Mouse (Mus musculus) MEL (cell line): ENCODE results near the gene Mtx1. TPM values are rescaled to one million over a fixed set of nuclear protein-coding genes. Genes with fewer than 3 reads are reported as not detected.

Experiments
- DNase-seq: peaks from one replicate; pipeline ENCODE4 v3.0.0; 2011; ENCODE audit warnings: low read depth, low spot score
- H3K27ac ChIP-seq: 2 replicates; pipeline ENCODE4 v1.5.1; 2012; ENCODE audit warnings: low read depth, mild to moderate bottlenecking, control low read depth, low read length, moderate library complexity; ENCODE audit not compliant: control insufficient read depth
- H3K27me3 ChIP-seq, 2 experiments: fragments of 150-350 bp in 1 of 2; sonication (generic) in 1 of 2; 2 replicates each; pipeline ENCODE4 v1.6.1; 2012; ENCODE audit warnings: low read length in 2 of 2, mild to moderate bottlenecking in 2 of 2, improper control_type of control experiment in 1 of 2, moderate library complexity in 1 of 2; ENCODE audit not compliant: insufficient read depth in 2 of 2, control insufficient read depth in 1 of 2
- H3K36me3 ChIP-seq, 2 experiments: 2 replicates each; pipeline ENCODE4 v1.6.1; 2012 to 2014; ENCODE audit warnings: low read length in 2 of 2, improper control_type of control experiment in 1 of 2, inconsistent platforms in 1 of 2, mild to moderate bottlenecking in 1 of 2; ENCODE audit not compliant: insufficient read depth in 2 of 2, control insufficient read depth in 1 of 2
- H3K4me1 ChIP-seq, 2 experiments: fragments of 150-350 bp in 1 of 2; sonication (generic) in 1 of 2; 2 replicates each; pipeline ENCODE4 v1.6.1; 2012; ENCODE audit warnings: low read length in 2 of 2, improper control_type of control experiment in 1 of 2, mild to moderate bottlenecking in 1 of 2; ENCODE audit not compliant: insufficient read depth in 2 of 2, control insufficient read depth in 1 of 2
- H3K4me3 ChIP-seq, 2 experiments: fragments of 150-350 bp in 1 of 2; sonication (generic) in 1 of 2; 2 replicates each; pipeline ENCODE4 v1.5.1; 2012; ENCODE audit warnings: low read depth in 2 of 2, low read length in 2 of 2, mild to moderate bottlenecking in 2 of 2, moderate library complexity in 2 of 2, control low read depth in 1 of 2, improper control_type of control experiment in 1 of 2; ENCODE audit not compliant: control insufficient read depth in 1 of 2, insufficient read depth in 1 of 2
- H3K79me2 ChIP-seq: 2 replicates; pipeline ENCODE4 v1.6.1; 2012; ENCODE audit warnings: mild to moderate bottlenecking, low read length, moderate library complexity; ENCODE audit not compliant: control insufficient read depth, poor library complexity, insufficient read depth
- H3K9ac ChIP-seq: 2 replicates; pipeline ENCODE4 v1.6.1; 2012; ENCODE audit warnings: low read depth, mild to moderate bottlenecking, control low read depth, low read length, moderate library complexity; ENCODE audit not compliant: control insufficient read depth, poor library complexity, severe bottlenecking
- H3K9me3 ChIP-seq: fragments of 150-350 bp; sonication (generic); replicated peaks from 2 replicates; pipeline ENCODE4 v1.6.1; 2012; ENCODE audit warnings: mild to moderate bottlenecking, low read length, improper control_type of control experiment, moderate library complexity; ENCODE audit not compliant: insufficient read depth
- BHLHE40 ChIP-seq: IDR thresholded peaks from 2 replicates; pipeline ENCODE4 v1.6.1; 2012; ENCODE audit warnings: low read depth, mild to moderate bottlenecking, inconsistent platforms, low read length, improper control_type of control experiment, borderline replicate concordance
- CHD1 ChIP-seq: IDR thresholded peaks from 2 replicates; pipeline ENCODE4 v1.6.1; 2012; ENCODE audit warnings: low read depth, mild to moderate bottlenecking, inconsistent platforms, low read length, improper control_type of control experiment
- CHD2 ChIP-seq: IDR thresholded peaks from 2 replicates; pipeline ENCODE4 v1.6.1; 2011; ENCODE audit warnings: low read length, improper control_type of control experiment
- CTCF ChIP-seq, 3 experiments: IDR thresholded peaks in 2 of 3; conservative IDR thresholded peaks in 1 of 3; 2 replicates each; pipeline ENCODE4 v1.5.1; 2011 to 2012; ENCODE audit warnings: low read length in 3 of 3, low read depth in 2 of 3, mild to moderate bottlenecking in 2 of 3, improper control_type of control experiment in 1 of 3, inconsistent platforms in 1 of 3, mixed read lengths in 1 of 3, moderate library complexity in 1 of 3; ENCODE audit not compliant: control insufficient read depth in 1 of 3, insufficient read depth in 1 of 3, poor library complexity in 1 of 3, severe bottlenecking in 1 of 3
- ELF1 ChIP-seq: IDR thresholded peaks from 2 replicates; pipeline ENCODE4 v1.6.1; 2014; ENCODE audit warnings: low read depth, mild to moderate bottlenecking, inconsistent platforms, low read length, improper control_type of control experiment, moderate library complexity
- EP300 ChIP-seq, 2 experiments: IDR thresholded peaks; 2 replicates each; pipeline ENCODE4 v1.6.1; 2011; ENCODE audit warnings: improper control_type of control experiment in 2 of 2, low read length in 2 of 2, low read depth in 1 of 2, mild to moderate bottlenecking in 1 of 2
- ETS1 ChIP-seq: IDR thresholded peaks from 2 replicates; pipeline ENCODE4 v1.6.1; 2012; ENCODE audit warnings: low read depth, mild to moderate bottlenecking, inconsistent platforms, low read length, improper control_type of control experiment, moderate library complexity
- GATA1 ChIP-seq: IDR thresholded peaks from 2 replicates; pipeline ENCODE4 v1.6.1; 2011; ENCODE audit warnings: low read depth, low read length, improper control_type of control experiment
- JUND ChIP-seq: IDR thresholded peaks from 2 replicates; pipeline ENCODE4 v1.6.1; 2011; ENCODE audit warnings: low read depth, mild to moderate bottlenecking, improper control_type of control experiment, low read length
- KAT2A ChIP-seq: conservative IDR thresholded peaks from 2 replicates; pipeline ENCODE4 v1.6.1; 2012; ENCODE audit warnings: low read depth, low read length, improper control_type of control experiment, inconsistent platforms
- MAFK ChIP-seq: IDR thresholded peaks from 2 replicates; pipeline ENCODE4 v1.6.1; 2011; ENCODE audit warnings: low read depth, mild to moderate bottlenecking, low read length, improper control_type of control experiment, borderline replicate concordance
- MAZ ChIP-seq: IDR thresholded peaks from 2 replicates; pipeline ENCODE4 v1.6.1; 2012; ENCODE audit warnings: low read depth, mild to moderate bottlenecking, inconsistent platforms, low read length, improper control_type of control experiment
- MEF2A ChIP-seq: IDR thresholded peaks from 2 replicates; pipeline ENCODE4 v1.6.1; 2014; ENCODE audit warnings: low read depth, mild to moderate bottlenecking, inconsistent platforms, low read length, improper control_type of control experiment; ENCODE audit not compliant: poor library complexity, insufficient replicate concordance, severe bottlenecking; ENCODE audit errors: extremely low read depth
- MXI1 ChIP-seq: IDR thresholded peaks from 2 replicates; pipeline ENCODE4 v1.6.1; 2011; ENCODE audit warnings: mild to moderate bottlenecking, low read depth, low read length, improper control_type of control experiment
- MYC ChIP-seq: IDR thresholded peaks from 2 replicates; pipeline ENCODE4 v1.6.1; 2011; ENCODE audit warnings: low read depth, mild to moderate bottlenecking, low read length, improper control_type of control experiment, moderate library complexity
- NRF1 ChIP-seq: IDR thresholded peaks from 2 replicates; pipeline ENCODE4 v1.6.1; 2014; ENCODE audit warnings: low read depth, mild to moderate bottlenecking, inconsistent platforms, low read length, improper control_type of control experiment, moderate library complexity; ENCODE audit not compliant: poor library complexity, insufficient read depth, severe bottlenecking
- POLR2A ChIP-seq, 2 experiments: IDR thresholded peaks; 2 replicates each; pipeline ENCODE4 v1.6.1; 2011 to 2012; ENCODE audit warnings: low read length in 2 of 2, mild to moderate bottlenecking in 2 of 2, control low read depth in 1 of 2, improper control_type of control experiment in 1 of 2, low read depth in 1 of 2, moderate library complexity in 1 of 2; ENCODE audit not compliant: control insufficient read depth in 1 of 2, insufficient read depth in 1 of 2, poor library complexity in 1 of 2
- POLR2AphosphoS2 ChIP-seq: IDR thresholded peaks from 2 replicates; pipeline ENCODE4 v1.6.1; 2011; ENCODE audit warnings: low read length, improper control_type of control experiment
- POLR2AphosphoS5 ChIP-seq: IDR thresholded peaks from 2 replicates; pipeline ENCODE4 v1.6.1; 2012; ENCODE audit warnings: low read depth, borderline replicate concordance, mild to moderate bottlenecking, inconsistent platforms, low read length, moderate library complexity, mixed read lengths
- RAD21 ChIP-seq: IDR thresholded peaks from 2 replicates; pipeline ENCODE4 v1.6.1; 2011; ENCODE audit warnings: mild to moderate bottlenecking, low read depth, low read length, improper control_type of control experiment
- RCOR1 ChIP-seq: IDR thresholded peaks from 2 replicates; pipeline ENCODE4 v1.6.1; 2012; ENCODE audit warnings: low read depth, mild to moderate bottlenecking, inconsistent platforms, low read length, improper control_type of control experiment
- SMC3 ChIP-seq: IDR thresholded peaks from 2 replicates; pipeline ENCODE4 v1.6.1; 2011; ENCODE audit warnings: low read depth, low read length, improper control_type of control experiment
- TAL1 ChIP-seq: IDR thresholded peaks from 2 replicates; pipeline ENCODE4 v1.6.1; 2012; ENCODE audit warnings: mild to moderate bottlenecking, inconsistent platforms, low read length, moderate library complexity, mixed read lengths
- TBP ChIP-seq: IDR thresholded peaks from 2 replicates; pipeline ENCODE4 v1.8.0; 2011; ENCODE audit warnings: low read depth, low read length, improper control_type of control experiment
- TCF12 ChIP-seq: IDR thresholded peaks from 2 replicates; pipeline ENCODE4 v1.6.1; 2014; ENCODE audit warnings: low read depth, mild to moderate bottlenecking, inconsistent platforms, low read length, improper control_type of control experiment, moderate library complexity
- USF1 ChIP-seq: IDR thresholded peaks from 2 replicates; pipeline ENCODE4 v1.6.1; 2014; ENCODE audit warnings: low read depth, mild to moderate bottlenecking, inconsistent platforms, low read length, improper control_type of control experiment, moderate library complexity
- USF2 ChIP-seq, 2 experiments: IDR thresholded peaks; 2 replicates each; pipeline ENCODE4 v1.6.1; 2011 to 2012; ENCODE audit warnings: improper control_type of control experiment in 2 of 2, low read length in 2 of 2, borderline replicate concordance in 1 of 2, inconsistent platforms in 1 of 2, low read depth in 1 of 2, mild to moderate bottlenecking in 1 of 2; ENCODE audit not compliant: insufficient read depth in 1 of 2
- ZKSCAN1 ChIP-seq: IDR thresholded peaks from 2 replicates; pipeline ENCODE4 v1.6.1; 2012; ENCODE audit warnings: low read depth, mild to moderate bottlenecking, inconsistent platforms, low read length, improper control_type of control experiment, moderate library complexity
- polyA plus RNA-seq, 2 experiments: library from polyadenylated mRNA; stranded (reverse) in 1 of 2; unstranded in 1 of 2; fragments of >175 nt in 1 of 2; fragments of >200 nt in 1 of 2; gene quantifications; 2 replicates each; pipeline versions ENCODE4 v1.2.1 to v1.2.4; 2012; ENCODE audit warnings: low replicate concordance in 2 of 2, low read depth in 1 of 2; ENCODE audit not compliant: insufficient read length in 2 of 2, insufficient read depth in 1 of 2, missing spikeins in 1 of 2
- total RNA-seq: library from RNA; depleted of rRNA; stranded (reverse); fragments of 300-350 nt; gene quantifications from 2 replicates; pipeline ENCODE4 v1.2.3, GENCODE M21; 2012

The Mtx1 gene
- total and polyA plus RNA-seq, 3 experiments = 314 to 369 TPM; not detected in 1

GRCm38 (mm10) chr3:89268916-89269315, 42.0 kb upstream of the Mtx1 start:
- H3K27me3 ChIP-seq = peaks cover 4 to 14% of the 10 kb centered on the region in 2 experiments
- no peak for TF ChIP-seq MEF2A
- TF ChIP-seq POLR2A (IDR thresholded peaks at IDR 0.05; ENCODE audit: control insufficient read depth in 1 of 2, insufficient read depth in 1 of 2, low read depth in 1 of 2, low read length in 2 of 2, poor library complexity in 1 of 2) = peak in 1 of 2 experiments; percentile 27; a peak in 1 of 4 replicates
- no peak for TF ChIP-seq BHLHE40
- H3K4me3 ChIP-seq = no peak overlapping the region
- H3K4me1 ChIP-seq = peaks cover 3 to 31% of the 10 kb centered on the region in 2 experiments
- H3K9ac ChIP-seq = no peak overlapping the region
- no peak overlapping the region for H3K27ac ChIP-seq
- H3K9me3 ChIP-seq = no peaks in the 10 kb centered on the region
- peaks cover 4% of the 10 kb centered on the region; the same call in 1 of the 2 replicates for H3K79me2 ChIP-seq
- H3K36me3 ChIP-seq = peaks cover 0 to 17% of the 10 kb centered on the region in 2 experiments; a peak in 2 of 4 replicates
- DNase-seq = no peak

- H3K27me3 ChIP-seq = peaks cover 16 to 36% of the 10 kb centered on the region in 2 experiments
- H3K27ac ChIP-seq = peak overlapping the region; percentile 40; the same call in 1 of the 2 replicates
- peaks cover 3 to 31% of the 10 kb centered on the region in 2 experiments for H3K4me1 ChIP-seq
- peak; percentile 95 for DNase-seq
- peak overlapping the region; percentile 70 for H3K9ac ChIP-seq
- H3K4me3 ChIP-seq = peak overlapping the region; percentile 57 to 59
- H3K79me2 ChIP-seq = peaks cover 4% of the 10 kb centered on the region; the same call in 1 of the 2 replicates
- no peaks in the 10 kb centered on the region for H3K9me3 ChIP-seq
- peaks cover 0 to 17% of the 10 kb centered on the region in 2 experiments; a peak in 2 of 4 replicates for H3K36me3 ChIP-seq
- TF ChIP-seq JUND (no peak), MEF2A (no peak), USF2 (IDR thresholded peaks at IDR 0.05; ENCODE audit: borderline replicate concordance in 1 of 2, insufficient read depth in 1 of 2, low read depth in 1 of 2, low read length in 2 of 2) (no peak), CHD1 (0 out of 2 replicates have a peak, but pooled peaks have one; percentile 56), ZKSCAN1 (no peak), BHLHE40 (no peak), TBP (peak; percentile 90), ELF1 (peak; percentile 99), GATA1 (0 out of 2 replicates have a peak, but pooled peaks have one; percentile 11), POLR2AphosphoS5 (0 out of 2 replicates have a peak, but pooled peaks have one; percentile 37), USF1 (peak; percentile 35), RAD21 (no peak), ETS1 (no peak; the same call in 1 of the 2 replicates), EP300 (IDR thresholded peaks at IDR 0.05; ENCODE audit: low read depth in 1 of 2, low read length in 2 of 2) (no peak), CHD2 (no peak), NRF1 (no peak), POLR2AphosphoS2 (peak; percentile 96), KAT2A (peak; percentile 96), CTCF (IDR thresholded peaks at IDR 0.05 in 2 of 3, conservative IDR thresholded peaks at IDR 0.05 in 1 of 3; ENCODE audit: control insufficient read depth in 1 of 3, insufficient read depth in 1 of 3, low read depth in 2 of 3, low read length in 3 of 3, poor library complexity in 1 of 3, severe bottlenecking in 1 of 3) (no peak), MAFK (no peak), MXI1 (peak; percentile 86), MAZ (peak; percentile 93), TAL1 (no peak), MYC (peak; percentile 73; the same call in 1 of the 2 replicates), POLR2A (IDR thresholded peaks at IDR 0.05; ENCODE audit: control insufficient read depth in 1 of 2, insufficient read depth in 1 of 2, low read depth in 1 of 2, low read length in 2 of 2, poor library complexity in 1 of 2) (peak; percentile 79 to 99), SMC3 (no peak), TCF12 (peak; percentile 72; the same call in 1 of the 2 replicates), RCOR1 (0 out of 2 replicates have a peak, but pooled peaks have one; percentile 4)
Observed at GRCm38 (mm10) chr3:89266439-89266893, 39.6 kb upstream of the Mtx1 start.
